Mouse (Mus musculus): Measurements from ENCODE around the gene Sbf2. TPM values are rescaled to one million over a fixed set of nuclear protein-coding genes. Genes with fewer than 3 reads are reported as not detected.
A peak's percentile ranks its signal among the peaks of the same experiment; 100 is the strongest.

Gene Sbf2
- polyA plus RNA-seq, 1 experiment: 5.5 TPM

- Histone ChIP-seq H3K4me3 (ENCODE audit: extremely low read depth, insufficient read depth, insufficient read length) (no peak overlapping the region), H3K27ac (ENCODE audit: insufficient read depth, low read length) (peak overlapping the region; percentile 34; the same call in 1 of the 2 replicates), H3K4me1 (ENCODE audit: control insufficient read depth, insufficient read depth, insufficient read length) (peaks cover 27% of the 10 kb centered on the region; the same call in 1 of the 2 replicates), H3K36me3 (ENCODE audit: control insufficient read depth, insufficient read depth, low read length) (0 out of 2 replicates have a peak, but pooled peaks cover 2% of the 10 kb centered on the region), H3K27me3 (ENCODE audit: control insufficient read depth, insufficient read depth, low read length) (no peaks in the 10 kb centered on the region)
- TF ChIP-seq CTCF (IDR thresholded peaks at IDR 0.05; ENCODE audit: extremely low read depth, insufficient read depth, insufficient read length, insufficient replicate concordance): no peak
- no peak for TF ChIP-seq POLR2A (IDR thresholded peaks at IDR 0.05; ENCODE audit: low read depth, low read length)
- WGBS: 85% methylated on average over 4 of the region's 4 CpGs
- no peak for DNase-seq (ENCODE audit: low read depth in 1 of 2, low spot score in 2 of 2)
These were observed 326.5 kb downstream of the Sbf2 start for GRCm38 (mm10) chr7:110288191-110288604.

- WGBS: 78% methylated on average over 8 of the region's 8 CpGs
- TF ChIP-seq CTCF (IDR thresholded peaks at IDR 0.05; ENCODE audit: extremely low read depth, insufficient read depth, insufficient read length, insufficient replicate concordance) (no peak), POLR2A (IDR thresholded peaks at IDR 0.05; ENCODE audit: low read depth, low read length) (no peak)
- 0 out of 2 replicates have a peak overlapping the region, but pooled peaks have one; percentile 34 for H3K27ac ChIP-seq (ENCODE audit: insufficient read depth, low read length)
These were observed 327.1 kb downstream of the Sbf2 start for GRCm38 (mm10) chr7:110287476-110288071.

GRCm38 (mm10) chr7:110286838-110287475, 327.8 kb downstream of the Sbf2 start:
- Histone ChIP-seq H3K36me3 (ENCODE audit: control insufficient read depth, insufficient read depth, low read length) (0 out of 2 replicates have a peak, but pooled peaks cover 7% of the 10 kb centered on the region), H3K27ac (ENCODE audit: insufficient read depth, low read length) (peak overlapping the region; percentile 79), H3K4me1 (ENCODE audit: control insufficient read depth, insufficient read depth, insufficient read length) (peaks cover 31% of the 10 kb centered on the region; the same call in 1 of the 2 replicates), H3K4me3 (ENCODE audit: extremely low read depth, insufficient read depth, insufficient read length) (no peak overlapping the region), H3K27me3 (ENCODE audit: control insufficient read depth, insufficient read depth, low read length) (no peaks in the 10 kb centered on the region)
- 17% methylated on average over 12 of the region's 12 CpGs for WGBS
- TF ChIP-seq CTCF (IDR thresholded peaks at IDR 0.05; ENCODE audit: extremely low read depth, insufficient read depth, insufficient read length, insufficient replicate concordance): peak; percentile 97
- no peak for TF ChIP-seq POLR2A (IDR thresholded peaks at IDR 0.05; ENCODE audit: low read depth, low read length)
- peak; percentile 37 to 69 for DNase-seq (ENCODE audit: low read depth in 1 of 2, low spot score in 2 of 2)

More at GRCm38 (mm10) chr7:110287476-110288071, 327.1 kb downstream of the Sbf2 start:
- Histone ChIP-seq H3K36me3 (ENCODE audit: control insufficient read depth, insufficient read depth, low read length) (0 out of 2 replicates have a peak, but pooled peaks cover 3% of the 10 kb centered on the region), H3K4me3 (ENCODE audit: extremely low read depth, insufficient read depth, insufficient read length) (no peak overlapping the region), H3K4me1 (ENCODE audit: control insufficient read depth, insufficient read depth, insufficient read length) (peaks cover 29% of the 10 kb centered on the region; the same call in 1 of the 2 replicates), H3K27me3 (ENCODE audit: control insufficient read depth, insufficient read depth, low read length) (no peaks in the 10 kb centered on the region)
- DNase-seq (ENCODE audit: low read depth in 1 of 2, low spot score in 2 of 2): no peak

- WGBS: 25% methylated on average over 8 of the region's 8 CpGs
- Histone ChIP-seq H3K36me3 (ENCODE audit: control insufficient read depth, insufficient read depth, low read length) (peaks cover 13% of the 10 kb centered on the region), H3K27ac (ENCODE audit: insufficient read depth, low read length) (peak overlapping the region; percentile 79), H3K27me3 (ENCODE audit: control insufficient read depth, insufficient read depth, low read length) (no peaks in the 10 kb centered on the region), H3K4me1 (ENCODE audit: control insufficient read depth, insufficient read depth, insufficient read length) (peaks cover 31% of the 10 kb centered on the region; the same call in 1 of the 2 replicates), H3K4me3 (ENCODE audit: extremely low read depth, insufficient read depth, insufficient read length) (no peak overlapping the region)
- DNase-seq (ENCODE audit: low read depth in 1 of 2, low spot score in 2 of 2): peak; percentile 70 to 86
- TF ChIP-seq POLR2A (IDR thresholded peaks at IDR 0.05; ENCODE audit: low read depth, low read length): no peak
- TF ChIP-seq CTCF (IDR thresholded peaks at IDR 0.05; ENCODE audit: extremely low read depth, insufficient read depth, insufficient read length, insufficient replicate concordance): no peak
These were observed 328.5 kb downstream of the Sbf2 start for GRCm38 (mm10) chr7:110286198-110286732.

- Histone ChIP-seq H3K4me1 (ENCODE audit: control insufficient read depth, insufficient read depth, insufficient read length) (peaks cover 31% of the 10 kb centered on the region; the same call in 1 of the 2 replicates), H3K36me3 (ENCODE audit: control insufficient read depth, insufficient read depth, low read length) (peaks cover 18% of the 10 kb centered on the region), H3K27ac (ENCODE audit: insufficient read depth, low read length) (peak overlapping the region; percentile 79), H3K4me3 (ENCODE audit: extremely low read depth, insufficient read depth, insufficient read length) (no peak overlapping the region), H3K27me3 (ENCODE audit: control insufficient read depth, insufficient read depth, low read length) (no peaks in the 10 kb centered on the region)
- no peak for TF ChIP-seq POLR2A (IDR thresholded peaks at IDR 0.05; ENCODE audit: low read depth, low read length)
- TF ChIP-seq CTCF (IDR thresholded peaks at IDR 0.05; ENCODE audit: extremely low read depth, insufficient read depth, insufficient read length, insufficient replicate concordance): no peak
- DNase-seq (ENCODE audit: low read depth in 1 of 2, low spot score in 2 of 2): no peak
- 53% methylated on average over 3 of the region's 3 CpGs for WGBS
These were observed 328.9 kb downstream of the Sbf2 start for GRCm38 (mm10) chr7:110285849-110286151.

GRCm38 (mm10) chr7:110285076-110285848, 329.5 kb downstream of the Sbf2 start:
- no peak overlapping the region for H3K4me3 ChIP-seq (ENCODE audit: extremely low read depth, insufficient read depth, insufficient read length)
- peaks cover 31% of the 10 kb centered on the region; the same call in 1 of the 2 replicates for H3K4me1 ChIP-seq (ENCODE audit: control insufficient read depth, insufficient read depth, insufficient read length)
- no peak for TF ChIP-seq POLR2A (IDR thresholded peaks at IDR 0.05; ENCODE audit: low read depth, low read length)
- no peak for TF ChIP-seq CTCF (IDR thresholded peaks at IDR 0.05; ENCODE audit: extremely low read depth, insufficient read depth, insufficient read length, insufficient replicate concordance)
- H3K36me3 ChIP-seq (ENCODE audit: control insufficient read depth, insufficient read depth, low read length): peaks cover 21% of the 10 kb centered on the region
- H3K27ac ChIP-seq (ENCODE audit: insufficient read depth, low read length): peak overlapping the region; percentile 79
- 87% methylated on average over 12 of the region's 12 CpGs for WGBS
- DNase-seq (ENCODE audit: low read depth in 1 of 2, low spot score in 2 of 2): no peak
- H3K27me3 ChIP-seq (ENCODE audit: control insufficient read depth, insufficient read depth, low read length): no peaks in the 10 kb centered on the region

Data from spleen, adult 2 months (tissue).